Mouse (Mus musculus): ENCODE data around the gene Tle6.

DNA sequence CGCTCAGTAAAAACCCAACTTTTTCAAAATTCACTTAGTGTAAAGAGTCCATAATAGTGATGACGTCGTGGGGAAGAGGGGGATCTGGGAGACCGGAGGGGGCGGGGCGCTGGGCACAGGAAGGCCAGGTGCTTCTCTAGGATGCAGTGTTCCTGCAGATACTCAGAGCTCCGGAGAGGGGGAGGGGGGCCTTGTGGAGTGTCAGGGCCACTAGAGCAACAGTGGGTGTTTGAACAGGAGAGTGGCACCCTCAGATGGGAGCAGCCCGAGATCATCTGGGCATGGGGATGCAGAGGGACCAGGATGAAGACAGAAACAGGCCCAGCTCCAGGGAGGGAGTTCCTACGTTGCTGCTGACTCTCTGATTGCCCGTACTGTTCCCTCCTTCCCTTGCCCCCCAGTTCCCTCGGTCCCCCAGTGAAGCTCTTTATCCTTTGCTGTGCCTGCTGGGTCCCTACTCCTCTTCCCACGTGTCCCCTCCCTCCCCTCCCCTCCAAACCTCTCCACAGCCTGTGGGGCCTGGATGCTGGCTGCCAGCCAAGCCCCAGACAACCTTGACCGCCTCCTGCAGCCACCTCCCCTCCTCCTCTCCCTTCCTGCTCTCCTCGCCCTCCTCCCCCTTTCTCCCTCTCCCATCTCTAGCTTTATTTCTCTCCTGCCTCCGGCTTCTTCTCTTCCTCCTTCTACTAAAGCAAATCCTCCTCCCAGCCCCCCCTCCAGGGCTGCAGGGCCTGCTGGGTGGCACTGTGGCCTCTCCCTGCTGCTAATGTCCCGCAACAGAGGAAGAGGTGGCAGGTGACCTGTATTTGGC is 32.3 kb downstream of the Tle6 start:
- TF ChIP-seq HCFC1 (IDR thresholded peaks at IDR 0.05; ENCODE audit: borderline replicate concordance, insufficient read depth, low read length) (no peak), MAFK (IDR thresholded peaks at IDR 0.05; ENCODE audit: insufficient read depth, low read depth, low read length) (no peak)
